Mouse (Mus musculus): ENCODE results near the gene Mmd.

- TF ChIP-seq POLR2AphosphoS5 (IDR thresholded peaks at IDR 0.05; ENCODE audit: insufficient replicate concordance, low read depth, low read length) = no peak
- no peak for TF ChIP-seq GATA2 (IDR thresholded peaks at IDR 0.05; ENCODE audit: borderline replicate concordance, low read depth, low read length)
These were observed 1.5 kb upstream of the Mmd start for GRCm38 (mm10) chr11:90247793-90248192.

Measured in G1E (cell line).